Mouse (Mus musculus): ENCODE results near the gene Rbm38. TPM values are rescaled to one million over a fixed set of nuclear protein-coding genes. Genes with fewer than 3 reads are reported as not detected.

Rbm38 gene
- polyA plus RNA-seq, 1 experiment from 2014 or later, result 116 TPM

- WGBS, result 63% methylated on average over 5 of the region's 5 CpGs
- H3K4me1 ChIP-seq, result peaks cover 92% of the 10 kb centered on the region
- peak overlapping the region; percentile 93 for H3K4me3 ChIP-seq
- H3K27ac ChIP-seq (replicated peaks), result peak overlapping the region; percentile 86
- H3K27me3 ChIP-seq (replicated peaks), result peaks cover 2% of the 10 kb centered on the region
- ATAC-seq (ENCODE audit: extremely low read depth, insufficient number of reproducible peaks, low FRiP score, low TSS enrichment), result no peak
- H3K9me3 ChIP-seq, result no peaks in the 10 kb centered on the region
- peak overlapping the region; percentile 76 for H3K4me2 ChIP-seq
- H3K9ac ChIP-seq, result peak overlapping the region; percentile 96
- peaks cover 81% of the 10 kb centered on the region for H3K36me3 ChIP-seq
Observed at GRCm38 (mm10) chr2:173026286-173026685, 6.0 kb downstream of the Rbm38 start.

- ATAC-seq (ENCODE audit: extremely low read depth, insufficient number of reproducible peaks, low FRiP score, low TSS enrichment), result no peak
- Histone ChIP-seq H3K9me3 (no peaks in the 10 kb centered on the region), H3K36me3 (peaks cover 85% of the 10 kb centered on the region), H3K9ac (peak overlapping the region; percentile 96), H3K4me2 (peak overlapping the region; percentile 76), H3K4me1 (peaks cover 94% of the 10 kb centered on the region), H3K27me3 (replicated peaks) (no peaks in the 10 kb centered on the region), H3K4me3 (peak overlapping the region; percentile 93), H3K27ac (replicated peaks) (peak overlapping the region; percentile 86)
- 48% methylated on average over 3 of the region's 3 CpGs for WGBS
Observed at GRCm38 (mm10) chr2:173026688-173027131, 6.4 kb downstream of the Rbm38 start.

GRCm38 (mm10) chr2:173027169-173027823 is 7.0 kb downstream of the Rbm38 start:
- H3K4me2 ChIP-seq, result peak overlapping the region; percentile 76
- peaks cover 97% of the 10 kb centered on the region for H3K4me1 ChIP-seq
- H3K9me3 ChIP-seq, result no peaks in the 10 kb centered on the region
- peak overlapping the region; percentile 86 for H3K27ac ChIP-seq (replicated peaks)
- no peak for ATAC-seq (ENCODE audit: extremely low read depth, insufficient number of reproducible peaks, low FRiP score, low TSS enrichment)
- 76% methylated on average over 6 of the region's 6 CpGs for WGBS
- H3K36me3 ChIP-seq, result peaks cover 91% of the 10 kb centered on the region
- H3K27me3 ChIP-seq (replicated peaks), result no peaks in the 10 kb centered on the region
- H3K9ac ChIP-seq, result peak overlapping the region; percentile 96
- H3K4me3 ChIP-seq, result peak overlapping the region; percentile 93

- peak overlapping the region; percentile 86 for H3K27ac ChIP-seq (replicated peaks)
- H3K27me3 ChIP-seq (replicated peaks), result no peaks in the 10 kb centered on the region
- peaks cover 97% of the 10 kb centered on the region for H3K4me1 ChIP-seq
- peak overlapping the region; percentile 96 for H3K9ac ChIP-seq
- WGBS, result 46% methylated on average over 4 of the region's 4 CpGs
- ATAC-seq (ENCODE audit: extremely low read depth, insufficient number of reproducible peaks, low FRiP score, low TSS enrichment), result no peak
- no peaks in the 10 kb centered on the region for H3K9me3 ChIP-seq
- H3K36me3 ChIP-seq, result peaks cover 98% of the 10 kb centered on the region
- peak overlapping the region; percentile 76 for H3K4me2 ChIP-seq
- peak overlapping the region; percentile 93 for H3K4me3 ChIP-seq
Observed at GRCm38 (mm10) chr2:173027824-173028495, 7.7 kb downstream of the Rbm38 start.

- Histone ChIP-seq H3K27me3 (replicated peaks) (no peaks in the 10 kb centered on the region), H3K36me3 (peaks cover 98% of the 10 kb centered on the region), H3K9me3 (no peaks in the 10 kb centered on the region), H3K4me1 (peaks cover 97% of the 10 kb centered on the region), H3K4me2 (peak overlapping the region; percentile 76), H3K27ac (replicated peaks) (peak overlapping the region; percentile 86), H3K4me3 (peak overlapping the region; percentile 93), H3K9ac (peak overlapping the region; percentile 96)
- 88% methylated on average over 3 of the region's 3 CpGs for WGBS
- ATAC-seq (ENCODE audit: extremely low read depth, insufficient number of reproducible peaks, low FRiP score, low TSS enrichment), result no peak
Observed at GRCm38 (mm10) chr2:173028508-173029031, 8.3 kb downstream of the Rbm38 start.

DNA sequence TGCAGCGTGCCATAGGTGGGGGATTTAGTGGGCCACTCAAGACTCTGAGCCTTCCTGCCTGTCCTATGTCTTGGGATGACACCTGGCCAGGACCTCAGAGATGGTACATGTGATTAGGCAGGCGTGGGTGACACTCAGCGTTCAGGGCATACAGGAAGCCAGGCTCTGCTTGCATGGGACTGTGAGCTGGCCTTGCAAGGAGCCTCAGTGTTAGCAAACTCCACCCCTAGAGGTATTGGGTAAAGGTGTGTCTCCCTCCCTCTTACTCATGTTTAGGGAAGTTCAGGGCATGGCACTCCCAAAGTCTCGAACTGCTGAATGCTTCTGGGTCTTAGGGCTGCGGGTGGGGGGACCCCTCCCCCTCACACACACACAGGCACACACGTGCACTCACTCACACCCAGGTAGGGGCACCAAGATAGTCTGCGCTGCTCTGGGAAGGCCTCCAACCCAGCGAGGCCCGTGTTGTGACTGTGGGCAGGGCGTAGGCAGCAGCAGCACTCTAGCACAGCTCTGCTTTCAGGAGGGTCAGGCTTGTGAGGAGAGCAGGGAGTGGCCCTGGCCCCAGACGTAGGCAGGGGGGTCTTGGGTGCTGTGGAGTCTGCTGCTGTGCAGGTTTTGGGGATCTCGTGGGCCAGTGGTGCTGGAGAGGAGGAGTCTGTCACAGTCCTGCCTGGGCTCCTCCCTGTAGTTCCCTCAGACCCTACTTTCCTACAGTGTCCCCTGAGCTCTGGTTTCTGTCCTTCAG is 10.5 kb downstream of the Rbm38 start:
- peak overlapping the region; percentile 96 for H3K9ac ChIP-seq
- peak overlapping the region; percentile 93 for H3K4me3 ChIP-seq
- H3K4me1 ChIP-seq, result peaks cover 97% of the 10 kb centered on the region
- H3K27ac ChIP-seq (replicated peaks), result peak overlapping the region; percentile 63
- no peak for ATAC-seq (ENCODE audit: extremely low read depth, insufficient number of reproducible peaks, low FRiP score, low TSS enrichment)
- no peaks in the 10 kb centered on the region for H3K9me3 ChIP-seq
- no peaks in the 10 kb centered on the region for H3K27me3 ChIP-seq (replicated peaks)
- WGBS, result 54% methylated on average over 12 of the region's 12 CpGs
- peaks cover 100% of the 10 kb centered on the region for H3K36me3 ChIP-seq
- peak overlapping the region; percentile 76 for H3K4me2 ChIP-seq

DNA sequence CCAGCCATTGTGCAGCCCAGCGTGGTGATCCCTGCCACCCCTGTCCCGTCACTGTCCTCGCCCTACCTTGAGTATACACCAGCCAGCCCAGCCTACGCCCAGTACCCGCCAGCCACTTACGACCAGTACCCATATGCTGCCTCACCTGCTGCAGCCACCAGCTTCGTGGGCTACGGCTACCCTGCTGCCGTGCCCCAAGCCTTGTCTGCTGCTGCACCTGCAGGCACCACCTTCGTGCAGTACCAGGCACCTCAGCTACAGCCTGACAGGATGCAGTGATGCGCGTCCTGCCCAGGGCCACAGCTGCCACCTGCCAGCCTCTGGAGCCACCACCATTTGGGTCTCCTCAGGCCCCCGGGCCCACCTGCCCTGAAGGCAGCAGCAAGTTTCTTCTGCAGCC is 13.2 kb downstream of the Rbm38 start:
- 90% methylated on average over 13 of the region's 13 CpGs for WGBS
- Histone ChIP-seq H3K36me3 (peaks cover 74% of the 10 kb centered on the region), H3K9me3 (no peaks in the 10 kb centered on the region), H3K4me1 (peaks cover 76% of the 10 kb centered on the region), H3K27me3 (replicated peaks) (no peaks in the 10 kb centered on the region), H3K4me2 (peak overlapping the region; percentile 76), H3K4me3 (peak overlapping the region; percentile 93), H3K9ac (peak overlapping the region; percentile 67; the same call in 1 of the 2 replicates), H3K27ac (replicated peaks) (peak overlapping the region; percentile 76)
- ATAC-seq (ENCODE audit: extremely low read depth, insufficient number of reproducible peaks, low FRiP score, low TSS enrichment), result no peak

- peaks cover 61% of the 10 kb centered on the region for H3K4me1 ChIP-seq
- peak overlapping the region; percentile 76 for H3K4me2 ChIP-seq
- WGBS, result 13% methylated on average over 4 of the region's 4 CpGs
- H3K27me3 ChIP-seq (replicated peaks), result no peaks in the 10 kb centered on the region
- peaks cover 59% of the 10 kb centered on the region for H3K36me3 ChIP-seq
- ATAC-seq (ENCODE audit: extremely low read depth, insufficient number of reproducible peaks, low FRiP score, low TSS enrichment), result peak; percentile 56
- H3K4me3 ChIP-seq, result peak overlapping the region; percentile 93; the same call in 1 of the 2 replicates
- H3K9ac ChIP-seq, result peak overlapping the region; percentile 67
- peak overlapping the region; percentile 76 for H3K27ac ChIP-seq (replicated peaks)
- H3K9me3 ChIP-seq, result no peaks in the 10 kb centered on the region
Observed at GRCm38 (mm10) chr2:173034998-173035397, 14.7 kb downstream of the Rbm38 start.

DNA sequence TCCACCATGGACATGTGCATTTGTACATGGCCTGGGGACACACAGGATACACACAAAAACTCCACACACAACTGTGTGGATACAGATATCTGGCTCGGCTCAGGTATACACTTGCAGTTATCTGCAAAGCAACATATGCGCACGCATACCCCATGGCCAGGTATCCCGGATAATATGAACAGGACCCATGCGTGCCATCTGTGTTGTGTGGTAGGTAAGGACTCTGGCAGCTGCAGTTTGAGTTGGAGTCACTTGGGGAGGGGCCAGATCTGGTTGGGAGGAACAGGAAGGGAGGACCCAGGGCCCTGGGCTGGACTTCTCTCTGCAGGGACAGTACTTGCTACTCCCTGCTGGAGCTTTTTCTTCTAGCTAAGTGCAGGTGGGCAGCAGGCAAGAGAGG is 15.4 kb downstream of the Rbm38 start:
- Histone ChIP-seq H3K27ac (replicated peaks) (peak overlapping the region; percentile 76), H3K4me1 (peaks cover 55% of the 10 kb centered on the region), H3K4me3 (peak overlapping the region; percentile 19), H3K36me3 (peaks cover 53% of the 10 kb centered on the region), H3K27me3 (replicated peaks) (no peaks in the 10 kb centered on the region), H3K9me3 (no peaks in the 10 kb centered on the region), H3K9ac (peak overlapping the region; percentile 34; the same call in 1 of the 2 replicates), H3K4me2 (peak overlapping the region; percentile 76)
- 77% methylated on average over 5 of the region's 5 CpGs for WGBS
- ATAC-seq (ENCODE audit: extremely low read depth, insufficient number of reproducible peaks, low FRiP score, low TSS enrichment), result no peak

DNA sequence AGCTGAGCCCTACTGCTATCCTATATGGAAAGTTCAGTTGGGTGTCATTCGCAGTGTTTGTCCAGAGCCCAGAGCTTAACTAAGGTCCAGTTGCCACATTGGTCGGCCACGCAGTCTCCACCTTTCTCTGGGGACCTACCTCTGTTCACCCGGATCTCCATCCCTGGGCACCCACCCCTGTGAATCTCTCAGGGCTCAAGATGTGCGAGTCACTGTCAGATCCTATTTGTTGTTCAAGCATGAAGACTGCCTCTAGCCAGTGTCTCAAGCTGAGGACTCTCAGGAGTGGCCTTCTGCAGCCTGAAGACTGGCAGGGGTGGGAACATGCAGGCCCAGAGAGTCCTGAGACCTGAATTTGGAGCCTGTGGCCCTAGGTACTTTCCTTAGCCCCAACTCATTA is 15.8 kb downstream of the Rbm38 start:
- no peaks in the 10 kb centered on the region for H3K27me3 ChIP-seq (replicated peaks)
- peaks cover 51% of the 10 kb centered on the region for H3K4me1 ChIP-seq
- WGBS, result 78% methylated on average over 5 of the region's 5 CpGs
- H3K4me2 ChIP-seq, result peak overlapping the region; percentile 76
- peak overlapping the region; percentile 76 for H3K27ac ChIP-seq (replicated peaks)
- H3K9me3 ChIP-seq, result no peaks in the 10 kb centered on the region
- peak overlapping the region; percentile 34; the same call in 1 of the 2 replicates for H3K9ac ChIP-seq
- peaks cover 49% of the 10 kb centered on the region for H3K36me3 ChIP-seq
- peak overlapping the region; percentile 19 for H3K4me3 ChIP-seq
- no peak for ATAC-seq (ENCODE audit: extremely low read depth, insufficient number of reproducible peaks, low FRiP score, low TSS enrichment)

GRCm38 (mm10) chr2:173036611-173037010 is 16.3 kb downstream of the Rbm38 start:
- Histone ChIP-seq H3K9me3 (no peaks in the 10 kb centered on the region), H3K27ac (replicated peaks) (peak overlapping the region; percentile 76), H3K4me3 (peak overlapping the region; percentile 19; the same call in 1 of the 2 replicates), H3K36me3 (peaks cover 43% of the 10 kb centered on the region), H3K27me3 (replicated peaks) (no peaks in the 10 kb centered on the region), H3K9ac (no peak overlapping the region; the same call in 1 of the 2 replicates), H3K4me1 (peaks cover 49% of the 10 kb centered on the region), H3K4me2 (peak overlapping the region; percentile 76)
- no peak for ATAC-seq (ENCODE audit: extremely low read depth, insufficient number of reproducible peaks, low FRiP score, low TSS enrichment)
- 45% methylated on average over 4 of the region's 4 CpGs for whole genome bisulfite sequencing

All from heart, embryonic 13.5 days (tissue).